Mouse (Mus musculus) erythroid progenitor cell, adult 5-6 weeks (primary cell): ENCODE data around the gene Gm28230. TPM values are rescaled to one million over a fixed set of nuclear protein-coding genes. Genes with fewer than 3 reads are reported as not detected.

Experiments
- ATAC-seq: replicated peaks from 2 replicates; pipeline ENCODE4 v1.8.0; 2016; ENCODE audit warnings: moderate number of reproducible peaks, mild to moderate bottlenecking, moderate TSS enrichment, inconsistent platforms; ENCODE audit not compliant: poor library complexity, low FRiP score, severe bottlenecking
- total RNA-seq, 2 experiments: library from RNA; stranded (forward) in 1 of 2; stranded (reverse) in 1 of 2; fragments of 150-400 nt in 1 of 2; fragments of 186-747, 209-891 nt in 1 of 2; gene quantifications; 2 replicates each; pipeline versions ENCODE4 v1.2.3 to v1.2.4; 2015 to 2017; ENCODE audit warnings: low replicate concordance in 2 of 2

Gene Gm28230
- total RNA-seq, 2 experiments from 2014 or later = not detected

DNA sequence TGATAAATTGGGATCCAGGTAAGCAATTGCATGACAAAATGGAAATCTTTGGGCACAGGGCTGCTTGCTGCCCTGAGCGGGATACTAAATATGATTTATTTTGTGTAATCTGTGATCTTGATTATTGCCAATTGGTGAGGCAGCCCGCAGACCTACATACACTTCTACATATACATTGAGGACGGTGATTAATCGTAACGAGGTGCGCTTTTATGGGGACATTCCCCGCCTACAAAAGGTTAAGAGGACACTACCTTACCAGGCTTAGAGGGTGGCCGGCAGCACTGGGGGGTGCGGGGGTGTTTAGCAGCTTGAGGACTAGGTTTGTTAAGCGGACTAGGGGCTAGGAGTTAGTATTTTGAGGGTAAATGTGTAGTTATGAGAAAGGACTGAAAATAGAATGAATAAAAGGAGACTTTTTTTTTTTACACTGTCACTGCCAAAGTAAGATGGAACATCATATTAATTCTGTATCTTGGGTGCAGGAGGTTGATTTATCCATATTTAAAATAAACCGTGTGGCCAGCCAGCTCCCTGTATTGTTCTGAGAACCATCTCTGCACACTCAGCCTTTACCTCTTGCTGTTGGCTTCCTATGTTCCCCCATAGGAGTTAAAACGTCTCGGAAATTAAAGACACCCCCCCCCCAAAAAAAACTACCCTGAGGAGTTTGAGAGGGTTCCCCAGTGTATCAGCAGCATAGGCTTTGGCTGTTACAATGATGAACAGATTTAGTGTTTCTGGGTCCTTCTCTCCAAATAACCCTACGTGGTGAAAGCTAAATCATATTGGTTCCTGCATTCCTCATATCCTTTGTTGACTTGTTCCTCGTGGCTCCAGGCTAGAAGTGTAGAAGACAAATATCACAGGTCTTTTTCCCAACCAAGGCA lies 10.4 kb downstream of the Gm28230 start:
- ATAC-seq = no peak

GRCm38 (mm10) chr2:74737578-74738070 lies 11.1 kb downstream of the Gm28230 start:
- no peak for ATAC-seq

DNA sequence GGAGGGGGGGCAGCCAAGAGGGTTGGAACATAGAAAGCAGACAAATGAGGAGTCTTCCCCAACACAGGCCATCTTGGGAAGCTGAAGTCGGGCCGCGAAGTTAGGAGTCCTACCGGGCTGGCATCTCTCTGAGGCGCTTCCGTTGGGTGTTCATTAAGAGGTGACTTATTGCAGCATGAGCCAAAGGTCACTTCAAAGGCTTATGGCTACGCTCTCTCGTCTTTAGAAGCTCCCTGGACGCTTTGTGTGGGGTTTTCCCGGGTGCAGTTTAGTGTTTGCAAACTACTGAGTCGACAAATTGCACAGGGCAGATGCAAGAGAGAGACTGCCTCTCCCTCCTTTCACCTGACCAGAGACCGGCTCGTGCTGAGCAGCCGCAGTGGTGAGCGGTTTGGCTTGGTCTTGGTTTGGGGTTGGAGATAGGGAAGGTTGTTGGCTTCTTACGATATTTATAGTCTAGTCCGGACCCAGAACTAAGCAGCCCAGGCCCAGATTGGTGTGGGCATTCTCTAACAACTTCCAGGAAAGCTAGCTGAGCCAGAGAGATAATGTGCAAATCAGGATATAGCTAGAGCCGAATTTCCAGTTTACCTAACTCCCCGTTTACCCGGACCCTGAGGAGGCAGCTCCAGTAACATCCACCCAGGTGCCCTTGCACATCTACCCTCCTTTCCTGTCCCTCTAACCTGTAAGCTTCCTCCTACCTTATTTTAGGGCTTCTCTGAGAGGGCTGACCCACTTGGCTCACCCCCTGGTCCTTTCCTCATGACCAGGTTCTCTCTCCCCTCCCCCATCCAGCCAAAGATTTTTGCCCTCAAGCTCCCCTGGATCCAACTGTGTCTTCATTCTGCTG lies 12.3 kb downstream of the Gm28230 start:
- ATAC-seq = no peak

GRCm38 (mm10) chr2:74739476-74739800 lies 12.9 kb downstream of the Gm28230 start:
- ATAC-seq = no peak

- no peak for ATAC-seq
Measured at GRCm38 (mm10) chr2:74739869-74740268, 13.3 kb downstream of the Gm28230 start.

DNA sequence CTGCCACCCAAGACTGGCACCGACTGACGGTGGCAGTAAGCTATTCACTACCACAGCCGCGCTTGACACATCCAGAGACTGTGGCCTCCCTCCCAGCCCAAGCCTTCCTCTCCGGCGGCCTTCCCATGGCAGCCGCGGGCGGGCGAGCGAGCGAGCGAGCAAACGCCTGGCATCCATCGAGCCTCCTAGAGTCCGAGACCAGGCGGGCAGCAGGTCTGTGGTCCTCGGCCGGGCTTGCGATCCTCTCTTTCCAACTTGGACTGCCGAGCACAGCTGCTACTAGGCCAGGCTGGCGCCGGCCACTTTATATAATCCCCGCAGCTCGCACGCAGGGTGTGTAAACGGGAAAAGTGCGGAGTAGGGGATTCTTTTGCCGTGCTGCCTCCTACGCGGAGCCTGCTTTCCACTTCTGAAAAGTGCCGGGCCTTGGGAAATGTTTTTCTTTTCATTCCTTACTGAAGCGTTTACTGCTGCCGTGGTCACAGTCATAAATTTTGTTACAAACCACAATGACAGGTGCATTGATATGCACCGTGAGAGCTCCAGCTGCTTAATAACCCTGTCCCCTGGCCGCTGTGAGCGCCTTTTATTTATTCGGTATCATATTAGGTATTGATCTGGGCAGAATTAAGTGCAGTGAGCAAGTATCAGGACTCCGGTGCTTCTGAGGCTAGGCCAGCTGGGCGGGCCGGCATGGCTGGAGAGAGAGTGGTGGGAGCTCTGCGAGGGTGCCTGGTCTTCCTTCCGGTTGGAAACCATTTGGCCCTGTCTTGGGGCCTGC lies 14.0 kb downstream of the Gm28230 start:
- no peak for ATAC-seq

DNA sequence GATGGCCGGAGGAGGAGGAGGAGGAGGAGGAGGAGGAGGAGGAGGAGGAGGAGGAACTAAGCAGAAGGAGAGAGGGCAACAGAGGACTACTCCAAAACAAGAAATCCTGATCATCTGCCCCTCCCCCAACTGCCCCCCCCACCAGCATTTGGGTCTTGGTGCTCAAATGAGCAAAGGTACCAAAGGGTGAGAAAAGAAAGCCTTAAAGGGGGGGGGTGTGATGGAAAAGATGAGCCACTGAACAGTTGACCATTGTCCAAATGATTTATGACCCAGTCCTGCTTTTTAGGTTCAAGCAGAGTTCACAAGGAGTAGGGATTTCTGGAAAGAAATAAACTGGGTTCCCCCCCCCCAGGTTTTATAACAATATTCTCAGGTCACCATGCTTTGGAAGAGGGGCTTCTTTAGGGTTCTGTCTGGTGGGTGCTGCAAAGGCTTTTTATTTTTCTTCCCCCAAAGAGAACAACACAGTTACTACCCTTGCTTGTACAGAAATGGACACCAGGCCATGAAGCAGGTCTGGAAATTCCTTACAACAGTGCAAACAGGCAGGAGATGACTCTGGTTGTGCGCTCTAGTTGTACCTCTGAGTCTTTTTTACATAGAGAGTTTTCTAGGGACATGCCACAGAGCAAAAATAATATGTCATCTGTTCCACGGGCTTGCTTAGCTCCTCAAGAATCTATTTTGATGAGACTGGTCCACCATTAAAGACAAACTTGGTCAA lies 14.9 kb downstream of the Gm28230 start:
- ATAC-seq = no peak

GRCm38 (mm10) chr2:74741979-74742277 lies 15.4 kb downstream of the Gm28230 start:
- ATAC-seq = no peak

DNA sequence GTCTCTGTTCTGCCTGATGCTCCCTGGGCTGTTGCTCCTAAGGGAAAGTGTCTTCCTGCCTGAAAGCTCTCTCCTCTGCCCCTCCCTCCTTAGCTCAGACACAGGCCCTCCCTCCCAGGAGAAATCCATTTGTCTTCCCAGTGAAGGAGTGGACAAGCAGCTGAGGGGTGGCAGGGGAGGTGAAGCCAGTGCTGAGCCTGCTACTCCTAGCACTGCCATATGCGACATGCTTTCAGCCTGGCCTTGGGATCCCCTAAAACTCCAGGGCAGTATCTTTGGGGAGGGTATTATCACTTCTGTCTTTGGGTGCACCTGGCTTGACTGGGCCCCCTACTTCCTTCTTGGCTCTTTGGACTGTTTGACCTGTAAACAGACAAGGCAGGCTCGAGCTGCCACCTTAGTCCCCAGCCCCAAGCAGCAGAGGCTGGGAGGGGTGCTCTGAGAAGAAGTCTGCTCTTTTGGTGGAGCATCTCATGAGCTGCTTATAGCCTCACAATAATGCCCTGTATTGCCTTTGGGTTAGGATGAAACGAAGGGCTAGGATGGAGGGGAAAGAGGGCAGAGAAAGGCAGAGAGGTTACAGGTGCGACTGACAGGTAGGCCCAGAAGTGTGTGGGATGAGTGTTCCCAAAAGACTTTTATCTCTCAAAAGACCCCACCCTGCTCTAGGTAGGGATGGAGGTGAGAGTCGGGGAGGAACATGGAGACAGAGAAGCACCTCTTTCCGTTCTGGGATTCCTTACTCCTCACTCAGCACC lies 19.2 kb downstream of the Gm28230 start:
- no peak for ATAC-seq

GRCm38 (mm10) chr2:74746298-74746921 lies 19.9 kb downstream of the Gm28230 start:
- ATAC-seq = no peak

DNA sequence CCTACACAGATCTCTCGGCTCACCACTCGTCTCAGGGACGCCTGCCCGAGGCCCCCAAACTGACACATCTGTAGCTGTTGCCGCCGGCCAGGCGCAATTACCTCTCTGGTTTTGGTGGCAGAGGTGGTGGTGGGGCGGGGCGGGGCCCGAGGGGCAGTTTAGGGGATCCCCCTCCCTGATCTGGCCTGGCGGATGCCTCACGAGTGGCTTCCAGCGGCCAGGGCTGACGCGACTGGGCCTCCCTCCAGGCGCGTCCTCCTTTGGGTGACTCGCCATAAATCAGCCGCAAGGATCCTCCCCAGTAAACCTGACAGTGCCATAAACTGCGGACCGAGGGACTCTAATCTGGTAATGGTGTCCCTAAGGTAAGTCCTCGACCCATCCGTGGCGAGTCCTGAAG lies 20.5 kb downstream of the Gm28230 start:
- no peak for ATAC-seq

GRCm38 (mm10) chr2:74747661-74748141 lies 21.2 kb downstream of the Gm28230 start:
- ATAC-seq = no peak

GRCm38 (mm10) chr2:74748436-74748995 lies 22.0 kb downstream of the Gm28230 start:
- ATAC-seq = no peak

GRCm38 (mm10) chr2:74749337-74750121 lies 23.0 kb downstream of the Gm28230 start:
- ATAC-seq = no peak

DNA sequence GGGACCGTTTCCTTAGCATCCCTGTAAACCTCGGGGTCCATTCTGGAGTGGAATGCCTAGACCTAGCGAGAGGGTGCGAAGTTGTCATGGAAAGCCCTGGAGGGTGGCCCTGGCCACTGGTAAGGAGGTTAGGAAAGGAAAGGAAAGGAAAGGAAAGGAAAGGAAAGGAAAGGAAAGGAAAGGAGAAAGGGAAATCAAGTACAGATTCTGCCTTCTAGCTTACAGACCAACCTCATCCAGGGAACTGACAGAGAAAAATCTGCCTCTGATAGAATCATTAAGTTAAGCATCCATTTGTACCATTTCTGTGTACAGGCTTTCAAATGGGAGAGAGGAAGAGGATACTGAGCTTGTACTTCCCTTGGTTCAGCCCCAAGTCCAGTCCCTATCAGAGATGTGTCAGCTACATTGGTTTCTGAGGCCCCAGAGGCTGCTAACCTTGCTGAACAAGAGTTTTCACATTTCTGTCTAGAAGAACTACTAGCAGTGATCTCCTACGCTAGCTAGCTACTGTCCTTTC lies 24.3 kb downstream of the Gm28230 start:
- no peak for ATAC-seq

GRCm38 (mm10) chr2:74751861-74752260 lies 25.3 kb downstream of the Gm28230 start:
- ATAC-seq = no peak
